Mouse (Mus musculus) stomach, postnatal 0 days (tissue): Measurements from ENCODE around the gene Prrc2a. TPM values are rescaled to one million over a fixed set of nuclear protein-coding genes. Genes with fewer than 3 reads are reported as not detected.

ENCODE experiments used
- ATAC-seq: fragments of 200-750 bp; cut with Nextera tagmentation; 2 replicates; pipeline ENCODE4 v1.8.0; 2017; ENCODE audit not compliant: low FRiP score, low TSS enrichment
- DNase-seq: peaks from one replicate; pipeline ENCODE4 v3.0.0-alpha.2; 2016; ENCODE audit warnings: low spot score
- H3K27ac ChIP-seq: fragments of 300-500 bp; sonication (generic); replicated peaks from 2 replicates; pipeline ENCODE4 v1.5.1; 2014; ENCODE audit warnings: mild to moderate bottlenecking, control low read depth
- H3K27me3 ChIP-seq: fragments of 300-500 bp; sonication (generic); 2 replicates; pipeline ENCODE4 v1.6.1; 2014; ENCODE audit warnings: low read length; ENCODE audit not compliant: control insufficient read depth, insufficient read depth
- H3K36me3 ChIP-seq: fragments of 300-500 bp; sonication (generic); 2 replicates; pipeline ENCODE4 v1.6.1; 2014; ENCODE audit warnings: low read length, mixed read lengths; ENCODE audit not compliant: control insufficient read depth, insufficient read depth
- H3K4me1 ChIP-seq: fragments of 300-500 bp; sonication (generic); replicated peaks from 2 replicates; pipeline ENCODE4 v1.6.1; 2014; ENCODE audit warnings: antibody characterized with exemption; ENCODE audit not compliant: control insufficient read depth, insufficient read depth
- H3K4me2 ChIP-seq: fragments of 300-500 bp; sonication (generic); replicated peaks from 2 replicates; pipeline ENCODE4 v1.6.1; 2014; ENCODE audit warnings: low read depth, mild to moderate bottlenecking, control low read depth, moderate library complexity
- H3K4me3 ChIP-seq: fragments of 300-500 bp; sonication (generic); 2 replicates; pipeline ENCODE4 v1.5.1; 2014; ENCODE audit warnings: low read depth, low read length, control low read depth
- H3K9ac ChIP-seq: fragments of 300-500 bp; sonication (generic); 2 replicates; pipeline ENCODE4 v1.6.1; 2014; ENCODE audit warnings: mild to moderate bottlenecking, low read length, control low read depth, mixed read lengths
- H3K9me3 ChIP-seq: fragments of 300-500 bp; sonication (generic); 2 replicates; pipeline ENCODE4 v1.6.1; 2016; ENCODE audit warnings: low read length; ENCODE audit not compliant: control insufficient read depth
- CTCF ChIP-seq: IDR thresholded peaks from 2 replicates; pipeline ENCODE4 v1.5.1; 2016; ENCODE audit warnings: antibody characterized with exemption, low read depth, mild to moderate bottlenecking, moderate library complexity
- EP300 ChIP-seq: optimal IDR thresholded peaks from 2 replicates; pipeline ENCODE3; 2016; ENCODE audit warnings: antibody characterized with exemption
- WGBS: fragments of 180-500 bp; shearing (Covaris S2); extraction: QIAGEN DNeasy Blood & Tissue Kit; methylation state at CpG from one replicate; pipeline ENCODE4 v1.1.7; 2014; 5-methylcytosine and 5-hydroxymethylcytosine counted together
- polyA plus RNA-seq: library from polyadenylated mRNA; unstranded; fragments of >200 nt; fragmentation: Nextera tagmentation; extraction: Ambion mirVana; gene quantifications from 2 replicates; pipeline ENCODE4 v1.2.1, GENCODE M21; 2015

The Prrc2a gene
- polyA plus RNA-seq, 1 experiment from 2014 or later = 49.3 TPM

- no peak overlapping the region for H3K4me3 ChIP-seq
- H3K36me3 ChIP-seq = no peaks in the 10 kb centered on the region
- H3K27ac ChIP-seq = no peak overlapping the region
- H3K9ac ChIP-seq = no peak overlapping the region
- H3K27me3 ChIP-seq = no peaks in the 10 kb centered on the region
- H3K4me2 ChIP-seq = no peak overlapping the region
- WGBS = 10% methylated on average over 5 of the region's 5 CpGs
- ATAC-seq (peak; percentile 85), DNase-seq (peak; percentile 82)
- H3K9me3 ChIP-seq = no peaks in the 10 kb centered on the region
- TF ChIP-seq CTCF = peak; percentile 97
- TF ChIP-seq EP300 = no peak
- no peaks in the 10 kb centered on the region for H3K4me1 ChIP-seq
Measured at GRCm38 (mm10) chr17:35178528-35178927, 13.8 kb upstream of the Prrc2a start.

DNA sequence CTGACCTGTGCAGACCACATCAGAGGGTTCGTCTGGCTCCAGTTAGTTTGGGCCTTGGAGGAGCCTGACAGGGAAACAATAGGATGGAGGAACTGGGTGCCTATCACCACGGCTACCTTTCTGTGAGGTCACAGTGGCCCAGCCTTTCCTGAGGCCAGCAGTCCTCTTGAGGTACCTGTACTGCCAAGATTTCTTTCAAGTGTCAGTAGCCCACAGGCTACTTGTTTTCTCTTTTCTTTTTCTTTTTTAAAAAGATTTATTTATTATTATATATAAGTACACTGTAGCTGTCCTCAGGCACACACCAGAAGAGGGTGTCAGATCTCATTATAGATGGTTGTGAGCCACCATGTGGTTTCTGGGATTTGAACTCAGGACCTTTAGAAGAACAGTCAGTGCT is 11.3 kb upstream of the Prrc2a start, which contains the start of gene Aif1:
Aif1 (minus strand) TSS at position 101 of the 400 bp plus-strand sequence.
- H3K9me3 ChIP-seq = no peaks in the 10 kb centered on the region
- H3K4me2 ChIP-seq = no peak within 1 kb of the TSS
- H3K4me1 ChIP-seq = no peaks in the 10 kb centered on the region
- H3K9ac ChIP-seq = no peak within 1 kb of the TSS
- no peak within 1 kb of the TSS for H3K27ac ChIP-seq
- DNase-seq = no peak
- no peaks in the 10 kb centered on the region for H3K27me3 ChIP-seq
- ATAC-seq = no peak
- no peaks in the 10 kb centered on the region for H3K36me3 ChIP-seq
- H3K4me3 ChIP-seq = no peak within 1 kb of the TSS
- 52% methylated on average over 2 of the region's 2 CpGs for WGBS
- TF ChIP-seq EP300 (no peak), CTCF (no peak)

DNA sequence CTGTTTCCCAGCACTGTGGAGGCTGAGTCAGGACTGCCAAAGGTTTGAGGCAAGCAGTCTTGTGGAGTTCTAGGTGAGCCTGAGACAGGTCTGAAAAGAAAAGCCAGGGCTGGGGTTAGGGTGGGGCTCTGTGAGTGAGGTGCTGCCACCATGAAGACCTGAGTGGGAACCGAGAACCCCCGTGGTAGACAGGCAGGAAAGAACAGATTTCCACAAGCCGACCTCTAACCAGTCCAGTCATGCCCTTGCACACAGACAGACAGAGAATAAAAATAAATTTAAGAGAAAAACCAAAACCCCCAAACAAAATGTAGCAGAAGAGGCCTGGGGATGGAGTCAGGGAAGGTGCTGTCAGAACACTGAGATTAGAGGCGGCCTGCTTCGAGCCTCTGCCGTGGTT is 10.7 kb upstream of the Prrc2a start:
- Histone ChIP-seq H3K4me3 (no peak overlapping the region), H3K4me2 (no peak overlapping the region), H3K9ac (no peak overlapping the region), H3K4me1 (no peaks in the 10 kb centered on the region), H3K27me3 (no peaks in the 10 kb centered on the region), H3K27ac (no peak overlapping the region), H3K36me3 (no peaks in the 10 kb centered on the region), H3K9me3 (no peaks in the 10 kb centered on the region)
- TF ChIP-seq CTCF = no peak
- no peak for TF ChIP-seq EP300
- no peak for DNase-seq
- WGBS = 65% methylated on average over 6 of the region's 6 CpGs
- no peak for ATAC-seq

- Histone ChIP-seq H3K4me2 (no peak overlapping the region), H3K9me3 (no peaks in the 10 kb centered on the region), H3K27me3 (no peaks in the 10 kb centered on the region), H3K4me1 (no peaks in the 10 kb centered on the region), H3K4me3 (no peak overlapping the region), H3K27ac (no peak overlapping the region), H3K9ac (no peak overlapping the region), H3K36me3 (no peaks in the 10 kb centered on the region)
- WGBS = 66% methylated on average over 8 of the region's 8 CpGs
- DNase-seq = no peak
- TF ChIP-seq EP300 (no peak), CTCF (no peak)
- no peak for ATAC-seq
Measured at GRCm38 (mm10) chr17:35174201-35174977, 9.7 kb upstream of the Prrc2a start.

DNA sequence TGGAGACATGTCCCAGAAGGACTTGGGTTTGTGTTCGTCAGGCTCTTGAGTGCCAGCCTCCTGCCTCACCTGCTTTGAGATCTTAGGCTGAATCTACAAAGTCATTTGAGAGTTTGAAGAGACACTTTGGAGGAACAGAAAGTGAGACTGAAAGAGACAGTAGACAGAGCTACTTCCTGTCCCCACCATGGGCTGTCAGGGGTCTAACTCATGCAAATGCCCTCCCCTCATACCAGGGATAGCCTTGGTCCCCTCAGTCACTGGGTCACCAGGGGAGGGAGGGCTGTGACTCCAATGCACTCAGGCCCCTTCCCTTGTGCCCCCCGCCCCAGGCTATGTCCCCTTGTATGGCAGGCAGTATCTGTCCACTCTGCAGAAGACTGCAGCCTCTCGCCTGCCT is 8.6 kb upstream of the Prrc2a start:
- Histone ChIP-seq H3K4me3 (no peak overlapping the region), H3K9ac (0 out of 2 replicates have a peak overlapping the region, but pooled peaks have one; percentile 41), H3K4me2 (no peak overlapping the region), H3K27ac (no peak overlapping the region; the same call in 1 of the 2 replicates), H3K27me3 (no peaks in the 10 kb centered on the region), H3K9me3 (no peaks in the 10 kb centered on the region), H3K4me1 (no peaks in the 10 kb centered on the region), H3K36me3 (no peaks in the 10 kb centered on the region)
- TF ChIP-seq EP300 (no peak), CTCF (no peak)
- DNase-seq (no peak), ATAC-seq (no peak)
- WGBS = 77% methylated on average over 3 of the region's 3 CpGs

DNA sequence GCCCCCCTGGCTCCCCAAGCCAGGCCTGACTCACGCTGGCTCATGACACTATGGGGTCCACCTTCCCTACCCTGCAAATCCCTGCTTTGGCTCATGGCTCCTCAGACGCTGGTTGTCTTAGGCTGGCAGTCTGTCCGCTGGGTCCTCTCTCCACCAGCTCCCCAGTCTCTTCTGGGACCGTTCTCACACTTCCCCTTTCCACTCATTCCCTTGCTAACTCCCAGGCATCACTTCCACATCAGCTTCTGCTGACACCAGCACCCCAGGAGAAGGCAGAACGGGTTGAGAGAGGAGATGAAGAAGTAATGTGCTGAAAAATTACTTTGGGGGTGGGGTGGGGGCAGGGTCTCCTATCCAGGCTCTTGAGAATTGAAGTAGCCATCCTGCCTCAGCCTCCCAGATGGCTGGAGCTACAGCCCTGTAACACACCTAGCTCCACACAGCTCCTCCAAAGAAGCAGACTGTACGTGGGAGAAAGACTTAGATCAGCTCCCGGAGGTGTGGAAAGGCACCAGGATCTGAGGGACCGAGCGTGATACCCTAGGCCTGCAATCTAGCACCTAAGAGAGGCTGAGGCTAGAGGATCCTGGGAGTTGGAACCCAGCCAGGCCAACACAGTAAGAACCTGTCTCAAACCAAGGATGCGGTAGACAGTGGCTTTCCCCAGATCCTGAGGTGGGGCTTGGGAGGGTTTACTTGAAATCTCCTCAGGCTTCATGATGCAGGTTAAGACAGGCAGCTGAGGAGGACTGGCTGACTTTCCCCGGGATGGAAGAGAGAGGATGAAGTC is 7.9 kb upstream of the Prrc2a start:
- Histone ChIP-seq H3K4me2 (no peak overlapping the region), H3K4me1 (no peaks in the 10 kb centered on the region), H3K36me3 (no peaks in the 10 kb centered on the region), H3K4me3 (no peak overlapping the region), H3K27ac (no peak overlapping the region), H3K9ac (peak overlapping the region; percentile 41; the same call in 1 of the 2 replicates), H3K27me3 (no peaks in the 10 kb centered on the region), H3K9me3 (no peaks in the 10 kb centered on the region)
- 64% methylated on average over 11 of the region's 11 CpGs for WGBS
- ATAC-seq (no peak), DNase-seq (no peak)
- TF ChIP-seq EP300 (no peak), CTCF (no peak)
